Mouse (Mus musculus) myocyte (in vitro differentiated cells): ENCODE results near the gene Itga6.

Experiments
- MAX ChIP-seq: IDR thresholded peaks from one replicate; pipeline ENCODE4 v1.6.1; 2011; ENCODE audit warnings: low read depth, mild to moderate bottlenecking, control low read depth
- POLR2A ChIP-seq: IDR thresholded peaks from one replicate; pipeline ENCODE4 v1.6.1; 2011; ENCODE audit warnings: low read depth, mild to moderate bottlenecking, control low read depth, moderate library complexity; ENCODE audit not compliant: insufficient read length

GRCm38 (mm10) chr2:71725446-71725845 is 20.0 kb upstream of the Itga6 start:
- no peak for TF ChIP-seq POLR2A
- no peak for TF ChIP-seq MAX
